Mouse (Mus musculus) heart, adult 2 months (tissue): ENCODE data around the gene Mta1. TPM values are rescaled to one million over a fixed set of nuclear protein-coding genes. Genes with fewer than 3 reads are reported as not detected.

ENCODE experiments used
- DNase-seq, 2 experiments: peaks; one replicate each; pipeline ENCODE4 v3.0.0; 2021
- H3K27ac ChIP-seq: fragments of 200-600 bp; 2 replicates; pipeline ENCODE4 v1.8.1; 2022
- H3K27me3 ChIP-seq: fragments of 200-500 bp; 2 replicates; pipeline ENCODE4 v1.6.1; 2012; ENCODE audit warnings: mild to moderate bottlenecking, low read length, inconsistent platforms, mixed read lengths; ENCODE audit not compliant: control insufficient read depth, insufficient read depth
- H3K36me3 ChIP-seq: fragments of 200-500 bp; 2 replicates; pipeline ENCODE4 v1.6.1; 2012; ENCODE audit warnings: low read length, inconsistent platforms; ENCODE audit not compliant: control insufficient read depth, insufficient read depth
- H3K4me1 ChIP-seq: fragments of 200-500 bp; 2 replicates; pipeline ENCODE4 v1.6.1; 2011; ENCODE audit warnings: low read length; ENCODE audit not compliant: control insufficient read depth, insufficient read depth
- H3K4me3 ChIP-seq: fragments of 200-600 bp; 2 replicates; pipeline ENCODE4 v1.8.1; 2022
- H3K79me2 ChIP-seq: fragments of 200-500 bp; replicated peaks from 2 replicates; pipeline ENCODE4 v1.6.1; 2012; ENCODE audit warnings: mild to moderate bottlenecking, inconsistent platforms, low read length, moderate library complexity, mixed read lengths; ENCODE audit not compliant: control insufficient read depth, insufficient read depth
- H3K9ac ChIP-seq: fragments of 200-500 bp; 2 replicates; pipeline ENCODE4 v1.6.1; 2012; ENCODE audit warnings: low read depth, mild to moderate bottlenecking, control low read depth, inconsistent platforms, low read length, mixed read lengths
- CTCF ChIP-seq: fragments of 200-600 bp; IDR thresholded peaks from 2 replicates; pipeline ENCODE4 v1.8.1; 2022; ENCODE audit warnings: antibody characterized with exemption, mild to moderate bottlenecking, moderate library complexity
- EP300 ChIP-seq: fragments of 200-500 bp; IDR thresholded peaks from 2 replicates; pipeline ENCODE4 v1.6.1; 2011; ENCODE audit warnings: low read depth, low read length, control low read depth; ENCODE audit not compliant: insufficient read depth
- POLR2A ChIP-seq: fragments of 200-500 bp; IDR thresholded peaks from 2 replicates; pipeline ENCODE4 v1.6.1; 2011; ENCODE audit warnings: mild to moderate bottlenecking, low read depth, low read length, control low read depth; ENCODE audit not compliant: insufficient read depth
- WGBS: fragments of 180-500 bp; shearing (Covaris S2); methylation state at CpG from one replicate; pipeline ENCODE4 v1.1.7; 2018; 5-methylcytosine and 5-hydroxymethylcytosine counted together
- intact Hi-C: fragments of 180-260 bp; cut with DNase I; formaldehyde crosslinking; loops from one replicate; pipeline ENCODE4 v1.15.1; 2025
- polyA plus RNA-seq: library from polyadenylated mRNA; depleted of rRNA; stranded (reverse); fragments of >200 nt; gene quantifications from 2 replicates; pipeline ENCODE4 v1.2.3, GENCODE M21; 2012
- total RNA-seq, 2 experiments: library from RNA; stranded (reverse); gene quantifications; 2 replicates each; pipeline ENCODE4 v1.2.3; 2021

Gene Mta1
- total and polyA plus RNA-seq, 3 experiments, result 42.4 to 54.8 (median 44.8) TPM

DNA sequence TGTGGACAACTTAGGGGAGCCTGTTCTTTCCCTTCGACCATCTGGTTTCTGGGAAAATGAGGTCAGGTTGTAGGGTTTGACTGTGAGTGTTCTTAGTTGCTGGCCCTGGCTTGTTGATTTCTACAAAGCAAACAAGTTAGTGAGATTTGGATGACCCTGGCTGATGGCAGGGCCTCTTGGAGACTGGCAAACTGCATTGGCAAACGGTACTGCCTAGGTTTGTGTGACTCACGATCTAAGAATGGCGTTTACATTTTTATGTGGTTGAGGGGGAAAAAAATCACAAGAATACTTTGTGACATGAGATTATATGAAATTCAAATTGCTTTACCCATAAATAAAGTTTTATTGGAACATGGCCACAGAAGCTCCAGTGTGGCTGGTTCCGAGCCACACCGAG lies 8.3 kb downstream of the Mta1 start:
- Histone ChIP-seq H3K27ac (peak overlapping the region; percentile 15; the same call in 1 of the 2 replicates), H3K4me3 (no peak overlapping the region), H3K4me1 (peaks cover 21% of the 10 kb centered on the region), H3K79me2 (peaks cover 15% of the 10 kb centered on the region), H3K36me3 (no peaks in the 10 kb centered on the region; the same call in 1 of the 2 replicates), H3K9ac (no peak overlapping the region), H3K27me3 (no peaks in the 10 kb centered on the region)
- intact Hi-C loops, result loop anchor here (10.0 kb wide), 1 partner anchor 232 kb away; no protein-coding TSS in a partner anchor
- TF ChIP-seq POLR2A (no peak), EP300 (no peak), CTCF (no peak)
- 60% methylated on average over 6 of the region's 6 CpGs for WGBS
- DNase-seq, result no peak

DNA sequence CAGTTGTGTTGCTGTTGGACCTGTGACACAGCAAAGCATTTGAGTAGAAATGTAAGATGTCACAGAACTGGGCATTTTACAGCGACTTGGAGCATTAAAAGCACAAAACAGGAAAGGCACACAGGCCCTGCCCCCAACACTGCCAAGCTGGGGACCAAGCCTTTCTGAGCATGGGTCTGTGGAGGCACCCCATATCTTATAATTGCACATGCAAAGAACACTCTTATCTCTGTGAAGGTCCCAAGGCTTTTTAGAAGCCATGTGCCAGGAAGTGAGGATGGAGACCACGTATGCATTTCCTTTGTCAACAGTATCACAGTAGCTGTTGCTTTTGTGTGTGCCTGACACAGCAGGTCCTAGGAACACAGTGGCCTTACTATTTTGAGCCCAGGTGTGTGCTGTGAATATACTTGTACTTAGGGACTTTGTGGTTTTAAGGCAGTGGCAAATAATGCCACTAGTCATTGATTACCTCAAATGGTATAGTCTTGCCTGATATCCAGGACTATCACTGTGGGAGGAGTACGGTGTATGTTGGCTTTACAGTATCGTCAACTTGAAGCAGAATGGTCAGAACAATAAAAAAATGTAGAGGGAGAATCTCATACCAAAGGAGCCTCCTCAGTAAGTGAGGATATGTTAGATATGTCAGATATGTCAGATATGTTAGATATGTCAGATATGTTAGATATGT lies 9.5 kb downstream of the Mta1 start:
- no peak for TF ChIP-seq EP300
- no peak for TF ChIP-seq POLR2A
- TF ChIP-seq CTCF, result no peak
- no peaks in the 10 kb centered on the region; the same call in 1 of the 2 replicates for H3K36me3 ChIP-seq
- peaks cover 17% of the 10 kb centered on the region for H3K79me2 ChIP-seq
- intact Hi-C loops, result loop anchor here (10.0 kb wide), 1 partner anchor 233 kb away; no protein-coding TSS in a partner anchor
- H3K9ac ChIP-seq, result no peak overlapping the region
- DNase-seq, result no peak
- H3K27ac ChIP-seq, result no peak overlapping the region
- whole genome bisulfite sequencing, result 52% methylated on average over 4 of the region's 4 CpGs
- peaks cover 20% of the 10 kb centered on the region for H3K4me1 ChIP-seq
- no peaks in the 10 kb centered on the region for H3K27me3 ChIP-seq
- H3K4me3 ChIP-seq, result no peak overlapping the region

DNA sequence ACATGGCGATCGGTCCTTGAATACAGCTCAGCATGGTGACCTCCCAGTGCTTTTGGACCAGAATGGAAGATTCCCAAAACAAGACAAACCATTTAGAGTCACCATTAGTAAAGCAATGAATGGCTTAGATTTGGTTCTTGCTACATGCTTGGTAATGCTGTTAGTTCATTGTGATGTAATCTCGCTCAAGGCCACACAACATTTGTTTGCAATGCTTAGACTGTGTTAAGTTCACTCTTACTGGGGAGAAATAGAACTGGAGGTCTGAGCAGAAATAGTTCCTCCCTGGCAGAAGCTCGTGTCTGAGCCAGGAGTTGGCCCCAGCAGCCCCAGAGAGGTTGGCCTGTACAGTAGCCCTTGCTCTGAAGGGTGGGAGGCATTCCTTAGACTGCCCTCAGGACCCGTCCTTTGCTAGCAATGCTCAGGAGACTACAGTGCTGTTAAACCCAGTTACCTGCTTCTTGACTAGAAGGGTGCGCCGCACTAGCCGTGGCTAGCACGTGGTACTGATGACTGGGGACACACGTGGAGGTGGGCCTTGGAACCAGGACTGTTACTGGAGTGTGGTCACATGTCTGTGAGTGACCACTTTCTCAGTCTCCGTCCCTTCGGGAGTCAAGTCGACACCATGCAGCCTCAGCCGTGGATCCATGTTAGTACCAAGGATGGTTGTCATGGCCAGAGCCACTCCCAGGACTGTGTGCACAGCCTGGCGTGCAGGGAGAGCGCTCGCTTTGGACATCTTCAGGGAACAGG lies 10.6 kb downstream of the Mta1 start:
- no peaks in the 10 kb centered on the region; the same call in 1 of the 2 replicates for H3K36me3 ChIP-seq
- intact Hi-C loops, result loop anchor here (10.0 kb wide), 1 partner anchor 234 kb away; no protein-coding TSS in a partner anchor
- TF ChIP-seq CTCF (no peak), EP300 (no peak), POLR2A (no peak)
- peaks cover 19% of the 10 kb centered on the region for H3K4me1 ChIP-seq
- no peak overlapping the region for H3K9ac ChIP-seq
- no peaks in the 10 kb centered on the region for H3K27me3 ChIP-seq
- H3K79me2 ChIP-seq, result peaks cover 15% of the 10 kb centered on the region
- no peak overlapping the region for H3K27ac ChIP-seq
- no peak for DNase-seq
- WGBS, result 77% methylated on average over 17 of the region's 17 CpGs
- no peak overlapping the region for H3K4me3 ChIP-seq

DNA sequence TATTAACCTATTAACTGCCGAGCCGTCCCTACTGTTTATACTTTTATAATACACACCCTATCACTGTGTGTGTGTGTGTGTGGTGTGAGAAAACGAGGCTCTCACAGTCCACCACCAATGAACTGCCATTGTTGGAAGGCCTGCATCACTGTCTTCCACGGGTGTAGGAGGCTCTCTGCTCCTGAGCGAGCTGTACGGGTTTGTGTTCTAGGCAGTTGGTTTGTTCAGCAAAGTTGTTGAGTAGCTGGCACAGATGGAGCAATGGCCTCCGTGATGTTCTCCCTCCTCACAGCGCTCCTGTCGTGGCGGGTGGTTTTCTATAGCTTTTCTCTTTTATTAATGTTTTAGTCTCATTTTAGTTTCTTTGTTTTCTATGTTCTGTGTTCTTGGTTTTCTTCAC lies 11.7 kb downstream of the Mta1 start:
- Histone ChIP-seq H3K27me3 (no peaks in the 10 kb centered on the region), H3K4me3 (no peak overlapping the region), H3K9ac (no peak overlapping the region), H3K27ac (no peak overlapping the region), H3K79me2 (peaks cover 12% of the 10 kb centered on the region), H3K4me1 (peaks cover 16% of the 10 kb centered on the region), H3K36me3 (no peaks in the 10 kb centered on the region; the same call in 1 of the 2 replicates)
- intact Hi-C loops, result loop anchor here (10.0 kb wide), 1 partner anchor 235 kb away; no protein-coding TSS in a partner anchor
- DNase-seq, result no peak
- TF ChIP-seq CTCF, result no peak
- TF ChIP-seq EP300, result no peak
- no peak for TF ChIP-seq POLR2A
- WGBS, result 87% methylated on average over 10 of the region's 10 CpGs

- H3K36me3 ChIP-seq, result no peaks in the 10 kb centered on the region
- no peak for DNase-seq
- intact Hi-C loops, result no loop called here
- no peaks in the 10 kb centered on the region for H3K27me3 ChIP-seq
- 85% methylated on average over 4 of the region's 4 CpGs for WGBS
- H3K4me3 ChIP-seq, result no peak overlapping the region
- TF ChIP-seq POLR2A (no peak), EP300 (no peak)
- peaks cover 6% of the 10 kb centered on the region for H3K79me2 ChIP-seq
- no peak overlapping the region for H3K27ac ChIP-seq
- no peak overlapping the region for H3K9ac ChIP-seq
- H3K4me1 ChIP-seq, result peaks cover 2% of the 10 kb centered on the region; the same call in 1 of the 2 replicates
Measured at GRCm38 (mm10) chr12:113114141-113114540, 16.1 kb downstream of the Mta1 start.
